Mouse (Mus musculus) lung, embryonic 14.5 days (tissue): ENCODE results near the gene Fam122a. TPM values are rescaled to one million over a fixed set of nuclear protein-coding genes. Genes with fewer than 3 reads are reported as not detected.
A peak's percentile ranks its signal among the peaks of the same experiment; 100 is the strongest.

ENCODE experiments used
- ATAC-seq: fragments of 200-750 bp; cut with Nextera tagmentation; 2 replicates; pipeline ENCODE4 v1.8.0; 2017; ENCODE audit warnings: mild to moderate bottlenecking, moderate TSS enrichment, moderate library complexity; ENCODE audit not compliant: insufficient read depth
- DNase-seq: peaks from one replicate; pipeline ENCODE4 v3.0.0-alpha.2; 2015
- H3K27ac ChIP-seq: fragments of 300-500 bp; sonication (generic); 2 replicates; pipeline ENCODE4 v1.5.1; 2014; ENCODE audit warnings: low read depth, mild to moderate bottlenecking, moderate library complexity
- H3K27me3 ChIP-seq: fragments of 300-500 bp; sonication (generic); 2 replicates; pipeline ENCODE4 v1.6.1; 2014; ENCODE audit warnings: low read length, control low read depth; ENCODE audit not compliant: insufficient read depth
- H3K36me3 ChIP-seq: fragments of 300-500 bp; sonication (generic); 2 replicates; pipeline ENCODE4 v1.6.1; 2014; ENCODE audit warnings: control low read depth; ENCODE audit not compliant: insufficient read depth
- H3K4me1 ChIP-seq: fragments of 300-500 bp; sonication (generic); 2 replicates; pipeline ENCODE4 v1.6.1; 2014; ENCODE audit warnings: antibody characterized with exemption, control low read depth; ENCODE audit not compliant: insufficient read depth
- H3K4me2 ChIP-seq: fragments of 300-500 bp; sonication (generic); 2 replicates; pipeline ENCODE4 v1.6.1; 2014; ENCODE audit warnings: mild to moderate bottlenecking
- H3K4me3 ChIP-seq: fragments of 300-500 bp; sonication (generic); 2 replicates; pipeline ENCODE4 v1.5.1; 2014; ENCODE audit warnings: low read depth, low read length
- H3K9ac ChIP-seq: fragments of 300-500 bp; sonication (generic); 2 replicates; pipeline ENCODE4 v1.6.1; 2014
- H3K9me3 ChIP-seq: fragments of 300-500 bp; sonication (generic); 2 replicates; pipeline ENCODE4 v1.6.1; 2016; ENCODE audit warnings: low read depth, low read length, control low read depth
- CTCF ChIP-seq: IDR thresholded peaks from 2 replicates; pipeline ENCODE4 v1.5.1; 2016; ENCODE audit warnings: antibody characterized with exemption, low read depth
- WGBS: fragments of 180-500 bp; shearing (Covaris S2); extraction: QIAGEN DNeasy Blood & Tissue Kit; methylation state at CpG from one replicate; pipeline ENCODE4 v1.1.7; 2014; 5-methylcytosine and 5-hydroxymethylcytosine counted together
- polyA plus RNA-seq: library from polyadenylated mRNA; unstranded; fragments of >200 nt; fragmentation: Nextera tagmentation; extraction: Ambion mirVana; gene quantifications from 2 replicates; pipeline ENCODE4 v1.2.1, GENCODE M21; 2014

Gene Fam122a
- polyA plus RNA-seq, 1 experiment from 2014 or later, result 48.3 TPM

DNA sequence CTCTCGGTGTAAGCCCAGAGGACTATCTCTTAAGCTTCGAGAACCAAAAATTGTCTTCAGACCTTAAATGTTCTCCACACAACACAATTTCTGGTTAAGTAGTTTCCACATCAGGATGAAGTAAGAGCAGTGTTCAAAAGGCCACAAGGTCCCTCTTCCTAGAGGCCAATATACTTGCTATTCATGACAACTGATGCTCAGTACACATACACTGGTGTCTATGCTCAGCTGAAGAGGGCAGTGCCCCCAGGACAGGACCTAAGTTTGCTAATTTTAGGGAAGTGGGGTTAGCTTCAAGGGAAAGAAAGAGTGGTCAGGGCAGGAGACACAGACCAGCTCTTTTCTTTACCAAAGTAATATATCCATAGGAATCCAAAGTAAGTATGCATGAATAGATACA, 45.8 kb downstream of the Fam122a start:
- H3K27ac ChIP-seq, result no peak overlapping the region
- H3K4me3 ChIP-seq, result no peak overlapping the region
- ATAC-seq (no peak), DNase-seq (no peak)
- 86% methylated on average over 2 of the region's 2 CpGs for WGBS
- no peak for TF ChIP-seq CTCF
- H3K36me3 ChIP-seq, result no peaks in the 10 kb centered on the region
- H3K9ac ChIP-seq, result no peak overlapping the region
- no peaks in the 10 kb centered on the region for H3K27me3 ChIP-seq
- no peaks in the 10 kb centered on the region for H3K9me3 ChIP-seq
- no peak overlapping the region for H3K4me2 ChIP-seq
- H3K4me1 ChIP-seq, result no peaks in the 10 kb centered on the region

DNA sequence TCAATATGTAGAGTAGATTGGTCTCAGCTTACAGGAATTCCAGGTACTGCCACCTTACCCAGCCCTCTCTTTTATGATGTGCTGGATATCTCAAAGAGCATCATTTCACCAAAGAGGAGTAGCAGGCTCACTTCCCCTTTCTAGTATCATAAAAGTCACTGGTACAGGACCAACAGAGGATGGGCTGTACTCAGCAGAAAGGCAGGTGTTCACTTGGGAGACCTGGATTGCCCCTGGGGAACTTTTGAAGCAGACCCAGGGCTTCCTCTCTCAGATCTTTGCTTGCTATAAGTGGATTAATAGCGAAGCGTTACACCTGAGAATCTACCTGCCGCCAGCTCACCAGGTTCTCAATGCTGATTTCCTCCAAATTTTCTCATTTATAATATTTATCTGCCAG, 49.1 kb downstream of the Fam122a start:
- Histone ChIP-seq H3K27me3 (no peaks in the 10 kb centered on the region), H3K4me2 (no peak overlapping the region), H3K9ac (no peak overlapping the region), H3K36me3 (no peaks in the 10 kb centered on the region), H3K27ac (no peak overlapping the region), H3K4me3 (no peak overlapping the region), H3K9me3 (no peaks in the 10 kb centered on the region), H3K4me1 (no peaks in the 10 kb centered on the region)
- DNase-seq (no peak), ATAC-seq (no peak)
- no peak for TF ChIP-seq CTCF
- 91% methylated on average over 3 of the region's 3 CpGs for WGBS

DNA sequence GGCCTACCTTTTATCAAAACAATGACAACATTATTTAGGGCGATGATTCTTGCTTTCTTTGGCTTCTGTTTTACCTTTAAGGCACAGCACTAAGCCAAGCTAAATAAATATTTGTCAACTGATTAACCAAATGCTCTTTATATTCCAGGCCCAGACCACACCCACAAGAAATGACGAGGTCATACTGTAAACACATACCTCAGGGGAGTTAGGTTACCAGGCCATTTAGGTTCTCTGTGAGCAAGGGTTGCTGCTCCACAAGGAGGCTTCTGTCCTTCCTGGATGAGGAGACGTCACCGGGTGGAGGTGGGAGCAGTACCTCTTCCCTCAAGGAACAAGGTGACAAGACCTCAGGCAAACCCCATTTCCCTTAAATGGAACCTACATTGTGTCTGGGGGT, 49.9 kb downstream of the Fam122a start:
- Histone ChIP-seq H3K4me3 (no peak overlapping the region), H3K27me3 (no peaks in the 10 kb centered on the region), H3K9me3 (no peaks in the 10 kb centered on the region), H3K36me3 (no peaks in the 10 kb centered on the region), H3K9ac (no peak overlapping the region), H3K27ac (no peak overlapping the region), H3K4me1 (no peaks in the 10 kb centered on the region), H3K4me2 (no peak overlapping the region)
- WGBS, result 40% methylated on average over 4 of the region's 4 CpGs
- ATAC-seq (no peak), DNase-seq (peak; percentile 27)
- TF ChIP-seq CTCF, result no peak

DNA sequence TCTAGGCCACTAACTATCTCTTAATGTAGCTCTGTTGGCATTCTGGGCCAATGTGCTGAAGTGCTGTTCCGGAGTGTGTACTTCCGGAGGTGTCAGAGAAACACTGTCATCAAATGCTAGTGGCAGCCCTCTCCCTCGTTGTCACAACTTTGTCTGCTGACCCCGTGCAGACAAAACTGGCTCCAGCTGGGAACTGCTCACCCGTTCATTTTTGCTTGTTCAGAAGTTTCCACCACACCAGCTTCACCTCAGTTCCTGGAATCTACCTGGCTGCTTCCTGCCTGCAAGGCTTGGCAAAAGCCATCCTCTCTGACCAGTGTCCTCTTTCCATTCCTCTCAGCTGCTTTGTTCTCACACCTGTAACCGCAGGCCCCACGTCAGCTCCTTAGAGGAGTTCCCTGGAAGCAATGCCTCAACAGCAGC, 50.4 kb downstream of the Fam122a start:
- TF ChIP-seq CTCF, result no peak
- Histone ChIP-seq H3K9ac (no peak overlapping the region), H3K27ac (0 out of 2 replicates have a peak overlapping the region, but pooled peaks have one; percentile 15), H3K27me3 (no peaks in the 10 kb centered on the region), H3K4me1 (no peaks in the 10 kb centered on the region), H3K9me3 (no peaks in the 10 kb centered on the region), H3K4me3 (no peak overlapping the region), H3K36me3 (no peaks in the 10 kb centered on the region), H3K4me2 (no peak overlapping the region)
- WGBS, result 51% methylated on average over 7 of the region's 7 CpGs
- no peak for DNase-seq
- no peak for ATAC-seq

Other genes with a start within 250 kb of the Fam122a start
- gene Fxn, start 196.8 kb downstream of the Fam122a start, polyA plus RNA-seq, result 51.2 and 52.9 TPM in 2 replicates
- 2.3 and 2.6 TPM in 2 replicates for gene Pip5k1b, start 78.5 kb upstream of the Fam122a start, polyA plus RNA-seq
- gene Tmem252, start 196.7 kb upstream of the Fam122a start, polyA plus RNA-seq, result 3.0 and 3.5 TPM in 2 replicates